Mouse (Mus musculus): ENCODE measurements around the gene Gm29106. TPM values are rescaled to one million over a fixed set of nuclear protein-coding genes. Genes with fewer than 3 reads are reported as not detected.
"Not testable (repeated sequence)": the region's sequence is repeated elsewhere in the genome, so short reads cannot be mapped to it uniquely, and the experiment has no call there.

The Gm29106 gene
- 0.11 TPM in 1 of 2 replicates, not detected in the other for polyA plus RNA-seq (2015; fragmentation: Nextera tagmentation; extraction: Ambion mirVana)

DNA sequence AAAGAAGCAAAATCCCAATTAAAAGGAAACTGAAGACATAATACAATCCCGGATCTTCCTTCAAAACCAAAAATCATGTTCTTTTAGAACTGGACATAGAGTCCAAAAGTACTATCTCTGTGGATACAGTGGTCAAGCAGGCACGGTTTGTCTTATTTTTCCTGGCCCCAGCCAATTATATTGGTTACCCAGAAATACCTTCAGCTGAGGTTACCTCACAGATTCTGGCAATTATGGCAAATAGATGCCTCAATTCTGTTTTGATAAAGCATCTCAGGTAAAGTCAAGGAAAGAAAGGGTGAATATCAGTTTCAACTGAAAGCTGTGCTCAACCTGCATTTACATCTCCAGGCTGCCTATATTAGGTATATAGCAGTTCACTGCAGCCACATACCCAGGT is at the start of gene Gm29106:
Gm29106 (plus strand) TSS at position 301 of the 400 bp plus-strand sequence.
- not testable (repeated sequence) for ATAC-seq (ENCODE audit: low FRiP score, low TSS enrichment); H3K27me3 ChIP-seq (ENCODE audit: insufficient read depth, low read length); H3K4me2 ChIP-seq (replicated peaks; ENCODE audit: low read depth, low read length); H3K36me3 ChIP-seq (ENCODE audit: insufficient read depth, low read length); H3K27ac ChIP-seq (ENCODE audit: low read length); H3K9me3 ChIP-seq (ENCODE audit: low read length); H3K4me3 ChIP-seq (ENCODE audit: low read length); H3K4me1 ChIP-seq (ENCODE audit: insufficient read depth, low read length); H3K9ac ChIP-seq (replicated peaks; ENCODE audit: low read length)
- WGBS: 65% methylated on average over 2 of the region's 2 CpGs

DNA sequence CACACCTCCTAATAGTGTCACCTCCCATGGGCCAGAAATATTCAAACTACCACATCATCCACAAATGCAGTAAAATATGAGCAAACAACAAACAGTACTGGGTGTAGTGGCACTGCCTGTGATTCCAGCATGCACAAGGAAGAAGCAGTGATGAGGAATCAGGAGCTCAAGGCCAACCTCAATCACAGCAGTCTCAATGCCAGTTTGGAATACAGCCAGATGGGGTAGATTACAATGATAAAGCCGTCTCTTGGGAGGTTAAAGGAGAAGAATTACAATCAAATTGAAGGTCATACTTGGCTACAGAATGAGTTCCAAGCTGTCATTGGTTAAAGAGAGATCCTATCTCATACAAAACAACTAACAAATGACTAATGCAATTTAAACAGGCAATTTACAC is 52.2 kb downstream of the Gm29106 start:
- Histone ChIP-seq H3K27me3 (ENCODE audit: insufficient read depth, low read length) (no peaks in the 10 kb centered on the region), H3K4me1 (ENCODE audit: insufficient read depth, low read length) (no peaks in the 10 kb centered on the region), H3K36me3 (ENCODE audit: insufficient read depth, low read length) (no peaks in the 10 kb centered on the region), H3K9ac (replicated peaks; ENCODE audit: low read length) (no peak overlapping the region), H3K4me2 (replicated peaks; ENCODE audit: low read depth, low read length) (no peak overlapping the region), H3K27ac (ENCODE audit: low read length) (no peak overlapping the region), H3K9me3 (ENCODE audit: low read length) (no peaks in the 10 kb centered on the region), H3K4me3 (ENCODE audit: low read length) (no peak overlapping the region)
- ATAC-seq (ENCODE audit: low FRiP score, low TSS enrichment): no peak
- 59% methylated on average over 1 of the region's 1 CpGs for WGBS

DNA sequence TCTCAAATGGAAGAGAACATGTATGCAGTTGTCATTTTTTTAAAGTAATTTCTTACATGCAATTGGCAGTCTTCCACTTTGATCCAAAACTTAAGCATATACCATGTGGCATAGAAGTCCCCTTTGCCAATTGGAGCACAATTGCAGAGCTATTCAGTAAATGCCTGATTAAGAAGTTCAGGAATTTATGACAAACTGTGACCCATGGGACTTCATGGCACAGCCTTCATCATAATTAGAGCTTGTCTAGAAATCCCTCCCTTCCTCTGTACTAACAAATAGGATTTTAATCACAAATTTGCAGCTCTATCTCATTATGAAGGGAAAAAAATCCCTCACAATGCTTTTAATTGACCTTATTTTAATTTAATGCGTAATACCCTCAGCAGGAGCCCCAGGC is 59.7 kb downstream of the Gm29106 start:
- Histone ChIP-seq H3K27ac (ENCODE audit: low read length) (no peak overlapping the region), H3K27me3 (ENCODE audit: insufficient read depth, low read length) (no peaks in the 10 kb centered on the region), H3K4me2 (replicated peaks; ENCODE audit: low read depth, low read length) (no peak overlapping the region), H3K9ac (replicated peaks; ENCODE audit: low read length) (no peak overlapping the region), H3K4me1 (ENCODE audit: insufficient read depth, low read length) (no peaks in the 10 kb centered on the region), H3K4me3 (ENCODE audit: low read length) (no peak overlapping the region), H3K36me3 (ENCODE audit: insufficient read depth, low read length) (no peaks in the 10 kb centered on the region), H3K9me3 (ENCODE audit: low read length) (no peaks in the 10 kb centered on the region)
- 84% methylated on average over 1 of the region's 1 CpGs for WGBS
- no peak for ATAC-seq (ENCODE audit: low FRiP score, low TSS enrichment)

Other genes starting within 250 kb of the Gm29106 start
- not detected in 2 replicates for gene Gm28168, start 248.5 kb upstream of the Gm29106 start, polyA plus RNA-seq (2015; fragmentation: Nextera tagmentation; extraction: Ambion mirVana)
- gene Gm7145, start 210.6 kb upstream of the Gm29106 start, polyA plus RNA-seq (2015; fragmentation: Nextera tagmentation; extraction: Ambion mirVana): not detected in 2 replicates
- gene Tsn, start 135.2 kb downstream of the Gm29106 start, polyA plus RNA-seq (2015; fragmentation: Nextera tagmentation; extraction: Ambion mirVana): 288 and 291 TPM in 2 replicates
- gene Nifk, start 145.3 kb downstream of the Gm29106 start, polyA plus RNA-seq (2015; fragmentation: Nextera tagmentation; extraction: Ambion mirVana): 82.4 and 84.3 TPM in 2 replicates
- gene Clasp1, start 212.5 kb downstream of the Gm29106 start, polyA plus RNA-seq (2015; fragmentation: Nextera tagmentation; extraction: Ambion mirVana): 38.2 and 46.0 TPM in 2 replicates